Comparison of ENCODE assay signal across 7 mouse cellular contexts in the genomic region with DNA sequence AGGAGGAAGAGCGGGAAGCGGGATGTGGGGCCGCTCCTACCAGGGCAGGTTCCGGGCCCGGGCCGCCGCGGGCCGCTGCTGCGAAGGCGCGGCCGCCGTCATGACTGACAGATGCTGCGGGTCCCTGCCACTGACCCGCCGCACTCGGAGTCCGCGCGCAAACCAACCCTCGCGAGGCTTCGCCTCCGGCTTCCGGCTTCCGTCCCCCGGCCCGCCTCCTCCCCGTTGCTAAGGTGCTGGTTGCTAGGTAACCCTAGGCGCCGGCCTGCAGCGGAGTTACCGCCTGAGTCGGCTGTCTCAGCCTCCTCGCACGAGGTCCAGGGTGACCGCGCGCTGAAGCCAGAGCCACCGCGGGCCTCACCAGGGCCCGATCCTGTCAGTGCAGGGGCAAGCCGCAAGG. TPM values are rescaled to one million over a fixed set of nuclear protein-coding genes. Genes with fewer than 3 reads are reported as not detected.
A peak's percentile ranks its signal among the peaks of the same experiment; 100 is the strongest.
DNase-seq lines count a peak whose midpoint lies in the region; ATAC-seq lines count a peak whose summit lies in the region.

A gene (minus strand): TSS at position 171 of the 400 bp plus-strand sequence.

- DNase-seq in adrenal gland, postnatal 10 days: peak; percentile 98
- peak; percentile 98 for DNase-seq in embryonic facial prominence, embryonic 10.5 days (ENCODE audit: low spot score)
- peak; percentile 93 for DNase-seq in kidney, adult 11 months
- DNase-seq in limb, embryonic 10.5 days (ENCODE audit: low spot score): peak; percentile 98
- peak; percentile 87 for DNase-seq in spleen, adult 12 weeks (ENCODE audit: low spot score)

- H3K9ac ChIP-seq in midbrain, embryonic 13.5 days (replicated peaks): peak within 1 kb of the TSS; percentile 74

- H3K27me3 ChIP-seq in embryonic facial prominence, embryonic 10.5 days (replicated peaks; ENCODE audit: low read depth, poor library complexity, severe bottlenecking): no peaks in the 10 kb centered on the region
- no peaks in the 10 kb centered on the region for H3K27me3 ChIP-seq in limb, embryonic 10.5 days (ENCODE audit: low read depth, poor library complexity, severe bottlenecking)
- no peaks in the 10 kb centered on the region for H3K27me3 ChIP-seq in midbrain, embryonic 13.5 days

- peaks cover 20% of the 10 kb centered on the region for H3K4me1 ChIP-seq in embryonic facial prominence, embryonic 10.5 days
- peaks cover 17% of the 10 kb centered on the region for H3K4me1 ChIP-seq in limb, embryonic 10.5 days
- peaks cover 18% of the 10 kb centered on the region for H3K4me1 ChIP-seq in midbrain, embryonic 13.5 days (replicated peaks)

- peak; percentile 97 for ATAC-seq in granulocyte monocyte progenitor cell, adult 5-6 weeks (replicated peaks; ENCODE audit: poor library complexity, severe bottlenecking)
- ATAC-seq in midbrain, embryonic 13.5 days: peak; percentile 98

- peak within 1 kb of the TSS; percentile 91 for H3K4me3 ChIP-seq in embryonic facial prominence, embryonic 10.5 days
- peak within 1 kb of the TSS; percentile 85 for H3K4me3 ChIP-seq in limb, embryonic 10.5 days
- H3K4me3 ChIP-seq in midbrain, embryonic 13.5 days (replicated peaks): peak within 1 kb of the TSS; percentile 54

- peak within 1 kb of the TSS; percentile 97 for H3K27ac ChIP-seq in embryonic facial prominence, embryonic 10.5 days (replicated peaks)
- H3K27ac ChIP-seq in limb, embryonic 10.5 days: peak within 1 kb of the TSS; percentile 95
- H3K27ac ChIP-seq in midbrain, embryonic 13.5 days: peak within 1 kb of the TSS; percentile 58

- H3K9me3 ChIP-seq in embryonic facial prominence, embryonic 10.5 days: 0 out of 2 replicates have a peak, but pooled peaks cover 4% of the 10 kb centered on the region
- H3K9me3 ChIP-seq in limb, embryonic 10.5 days (replicated peaks): peaks cover 6% of the 10 kb centered on the region; the same call in 1 of the 2 replicates
- H3K9me3 ChIP-seq in midbrain, embryonic 13.5 days: peaks cover 4% of the 10 kb centered on the region; the same call in 1 of the 2 replicates

- WGBS in embryonic facial prominence, embryonic 10.5 days: under 1% methylated on average over 44 of the region's 44 CpGs
- under 1% methylated on average over 44 of the region's 44 CpGs for WGBS in limb, embryonic 10.5 days
- under 1% methylated on average over 37 of the region's 44 CpGs for WGBS in midbrain, embryonic 13.5 days

- H3K36me3 ChIP-seq in embryonic facial prominence, embryonic 10.5 days (replicated peaks): peaks cover 35% of the 10 kb centered on the region
- H3K36me3 ChIP-seq in limb, embryonic 10.5 days: peaks cover 35% of the 10 kb centered on the region
- peaks cover 19% of the 10 kb centered on the region for H3K36me3 ChIP-seq in midbrain, embryonic 13.5 days

- H3K4me2 ChIP-seq in midbrain, embryonic 13.5 days (replicated peaks): peak within 1 kb of the TSS; percentile 62

RNA-seq across cellular contexts. Expression of the gene that starts here (rescaled TPM):
- 10 to 100 TPM; 16.3 to 27.8 TPM for total RNA-seq in adrenal gland, postnatal 10 days (2021)
- 135 TPM in 2 replicates for polyA plus RNA-seq in embryonic facial prominence, embryonic 10.5 days (2016; fragmentation: Nextera tagmentation; extraction: Ambion mirVana)
- total RNA-seq in granulocyte monocyte progenitor cell, adult 5-6 weeks (2014; fragmentation: Nextera tagmentation): 56.5 and 65.6 TPM in 2 replicates
- 57.2 and 65.2 TPM in 2 replicates for total RNA-seq in granulocyte monocyte progenitor cell, adult 5-6 weeks (2017)
- polyA plus RNA-seq in limb, embryonic 10.5 days (2016; fragmentation: Nextera tagmentation; extraction: Ambion mirVana): 159 and 167 TPM in 2 replicates
- polyA plus RNA-seq in midbrain, embryonic 13.5 days (2015; fragmentation: Nextera tagmentation; extraction: Ambion mirVana): 44.6 and 47.8 TPM in 2 replicates

Comparison
In these comparisons a context has a peak if more than half of its experiments do, and no peak if none do; other contexts are left out.
1. Peak in every context shown above with its lines: DNase-seq, ATAC-seq, H3K4me3 ChIP-seq and H3K27ac ChIP-seq.